Mouse (Mus musculus): ENCODE measurements at regions not wholly inside any gene's neighbourhood (a gene's known extent, or its start where the extent isn't known, plus 50 kb on each side); places are given as distances from the start of the nearest gene placed in this dataset.

DNA sequence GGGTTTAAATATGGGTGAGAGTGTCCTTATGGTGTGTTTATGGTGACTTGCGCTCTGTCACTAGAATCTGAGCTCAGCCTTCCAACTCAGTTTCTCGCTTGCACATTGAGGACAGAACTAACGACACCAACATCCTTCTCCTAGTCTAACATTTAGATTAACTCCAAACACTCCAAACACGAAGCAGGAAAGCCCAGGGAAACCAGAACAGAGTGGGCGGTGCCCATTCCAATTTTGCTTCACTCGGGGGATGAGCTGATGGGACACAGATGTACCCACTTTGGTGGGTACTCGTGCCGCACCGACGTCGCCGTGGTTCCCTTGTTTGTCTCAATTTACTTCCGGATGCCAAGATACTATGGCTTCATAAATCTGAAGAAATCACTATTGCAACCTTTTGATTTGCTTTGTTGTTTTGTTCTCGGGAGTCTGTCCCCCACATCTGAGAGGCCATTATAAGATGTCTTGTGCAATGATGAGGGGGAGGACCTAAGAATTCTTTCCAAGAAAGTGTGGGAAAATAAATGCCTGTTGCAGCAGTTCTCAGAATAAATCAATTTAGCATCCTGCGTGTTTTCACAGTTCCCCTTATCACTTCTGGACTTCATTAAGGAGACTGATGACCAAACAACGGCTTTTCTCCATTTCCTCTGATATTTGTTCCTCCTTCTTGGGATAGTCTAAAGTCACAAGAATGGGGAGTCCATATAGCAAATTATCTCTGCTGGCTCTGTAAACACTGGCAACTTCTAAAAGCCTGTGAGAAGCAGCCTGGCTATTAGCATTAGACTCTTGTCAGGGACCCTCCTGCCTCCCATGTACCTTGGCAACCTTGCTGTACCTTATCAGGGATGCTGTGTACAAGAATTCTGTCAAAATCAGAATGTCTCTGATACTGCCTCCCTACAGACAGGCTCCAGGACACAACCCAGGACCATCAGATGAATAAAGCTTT lies 96.2 kb upstream of the Klf9 start:
- ATAC-seq = no peak
- no peak overlapping the region for H3K9ac ChIP-seq (ENCODE audit: low read depth, low read length)
- H3K27ac ChIP-seq (ENCODE audit: low read length) = no peak overlapping the region
- H3K4me1 ChIP-seq (ENCODE audit: control insufficient read depth, insufficient read depth, low read length) = no peaks in the 10 kb centered on the region
- no peak overlapping the region for H3K4me2 ChIP-seq (ENCODE audit: low read depth, low read length)
- WGBS = 71% methylated on average over 16 of the region's 16 CpGs
- H3K4me3 ChIP-seq (ENCODE audit: low read length) = no peak overlapping the region
- H3K27me3 ChIP-seq (replicated peaks; ENCODE audit: control insufficient read depth, insufficient read depth, low read length) = no peaks in the 10 kb centered on the region
- no peaks in the 10 kb centered on the region for H3K9me3 ChIP-seq (ENCODE audit: control insufficient read depth, low read length)
- H3K36me3 ChIP-seq (ENCODE audit: control insufficient read depth, insufficient read depth, low read length) = no peaks in the 10 kb centered on the region

DNA sequence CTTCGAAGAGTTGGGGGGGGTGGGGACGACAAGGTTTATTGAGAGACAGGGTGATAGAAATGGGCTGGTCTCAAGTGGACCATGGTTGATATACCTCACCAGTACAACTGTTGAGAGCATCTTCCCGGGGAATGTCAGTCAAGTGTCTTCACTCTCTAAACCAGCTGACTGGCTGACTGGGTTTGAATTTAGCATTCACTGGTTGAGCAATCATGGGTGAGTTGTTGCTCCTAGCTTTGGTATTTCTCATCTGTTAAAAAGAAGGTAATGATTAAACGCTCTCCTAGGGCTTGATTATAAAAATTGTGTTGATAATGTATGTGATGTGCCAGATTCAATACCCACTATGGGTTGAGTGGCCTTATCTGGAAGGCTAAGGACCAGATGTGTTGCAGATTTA lies 89.6 kb upstream of the Klf9 start:
- no peak overlapping the region for H3K27ac ChIP-seq (ENCODE audit: low read length)
- H3K4me3 ChIP-seq (ENCODE audit: low read length) = no peak overlapping the region
- ATAC-seq = no peak
- 94% methylated on average over 4 of the region's 4 CpGs for WGBS
- no peaks in the 10 kb centered on the region for H3K9me3 ChIP-seq (ENCODE audit: control insufficient read depth, low read length)
- H3K36me3 ChIP-seq (ENCODE audit: control insufficient read depth, insufficient read depth, low read length) = no peaks in the 10 kb centered on the region
- H3K4me1 ChIP-seq (ENCODE audit: control insufficient read depth, insufficient read depth, low read length) = peaks cover 2% of the 10 kb centered on the region; the same call in 1 of the 2 replicates
- H3K9ac ChIP-seq (ENCODE audit: low read depth, low read length) = no peak overlapping the region
- H3K4me2 ChIP-seq (ENCODE audit: low read depth, low read length) = no peak overlapping the region
- H3K27me3 ChIP-seq (replicated peaks; ENCODE audit: control insufficient read depth, insufficient read depth, low read length) = no peaks in the 10 kb centered on the region

DNA sequence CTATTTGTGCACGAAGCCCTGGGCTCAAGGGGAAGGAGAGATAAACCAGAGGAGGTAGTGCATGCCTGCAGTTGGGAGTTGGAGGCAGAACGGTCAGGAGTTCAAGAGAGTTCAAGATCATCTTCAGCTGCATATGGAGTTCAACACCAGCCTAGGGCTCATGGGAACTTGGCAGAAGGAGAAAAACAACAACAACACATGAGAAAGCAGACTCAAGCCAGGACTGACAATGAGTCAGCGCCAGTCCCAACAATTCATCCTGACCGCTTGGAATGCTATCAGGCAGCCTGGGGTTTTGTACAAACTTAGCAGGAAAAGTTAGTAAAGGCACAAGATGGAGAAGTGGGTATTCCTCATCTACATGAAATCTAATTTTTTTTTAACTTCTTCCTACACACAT lies 86.6 kb upstream of the Klf9 start:
- Histone ChIP-seq H3K27ac (ENCODE audit: low read length) (no peak overlapping the region), H3K4me2 (ENCODE audit: low read depth, low read length) (no peak overlapping the region), H3K36me3 (ENCODE audit: control insufficient read depth, insufficient read depth, low read length) (no peaks in the 10 kb centered on the region), H3K9me3 (ENCODE audit: control insufficient read depth, low read length) (no peaks in the 10 kb centered on the region), H3K4me1 (ENCODE audit: control insufficient read depth, insufficient read depth, low read length) (peaks cover 18% of the 10 kb centered on the region), H3K9ac (ENCODE audit: low read depth, low read length) (no peak overlapping the region), H3K4me3 (ENCODE audit: low read length) (no peak overlapping the region), H3K27me3 (replicated peaks; ENCODE audit: control insufficient read depth, insufficient read depth, low read length) (no peaks in the 10 kb centered on the region)
- WGBS = 65% methylated on average over 4 of the region's 4 CpGs
- ATAC-seq = no peak

DNA sequence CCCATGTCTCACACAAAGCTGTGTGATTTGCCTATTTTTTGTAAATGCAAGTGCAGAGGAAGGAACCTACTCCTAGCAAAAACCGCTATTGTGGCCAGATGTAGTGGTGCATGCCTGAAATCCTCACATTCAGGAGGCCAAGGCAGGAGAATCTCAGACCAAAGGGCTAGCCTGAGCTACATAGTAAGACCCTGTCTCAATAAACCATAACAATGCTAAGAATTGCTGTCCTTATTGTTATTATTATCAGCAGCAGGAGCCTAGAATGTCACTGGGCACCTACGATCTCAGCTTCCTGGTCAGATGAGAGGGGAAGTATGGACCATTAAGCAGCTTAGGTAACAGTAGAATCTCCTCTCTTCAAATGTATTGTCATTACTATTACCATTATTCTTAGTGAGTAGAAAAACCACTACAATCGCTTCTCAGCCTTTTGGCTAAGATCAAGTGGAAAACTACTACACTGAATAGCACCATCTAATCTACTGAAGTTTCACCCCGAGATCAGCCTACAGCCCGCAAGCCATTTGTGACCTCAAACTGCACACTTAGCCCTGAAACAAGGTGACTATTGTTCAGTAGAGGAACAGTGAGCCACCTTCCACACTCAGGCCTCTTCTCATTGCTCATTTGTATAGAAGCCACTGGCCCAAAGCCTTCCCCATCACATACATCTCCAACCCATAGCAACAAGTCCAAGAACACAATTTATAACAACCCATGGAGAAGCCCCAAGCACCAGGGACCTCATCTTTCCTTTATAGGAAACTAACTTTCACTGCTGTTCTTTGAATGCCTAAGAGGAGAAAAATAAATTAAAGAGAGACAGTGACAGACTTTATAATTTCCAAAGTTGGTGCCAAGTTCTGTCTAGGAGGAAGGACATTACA lies 84.9 kb upstream of the Klf9 start:
- H3K4me3 ChIP-seq (ENCODE audit: low read length) = no peak overlapping the region
- peak overlapping the region; percentile 77 for H3K27ac ChIP-seq (ENCODE audit: low read length)
- H3K4me2 ChIP-seq (ENCODE audit: low read depth, low read length) = peak overlapping the region; percentile 41; the same call in 1 of the 2 replicates
- H3K4me1 ChIP-seq (ENCODE audit: control insufficient read depth, insufficient read depth, low read length) = peaks cover 18% of the 10 kb centered on the region
- no peaks in the 10 kb centered on the region for H3K36me3 ChIP-seq (ENCODE audit: control insufficient read depth, insufficient read depth, low read length)
- H3K9ac ChIP-seq (ENCODE audit: low read depth, low read length) = no peak overlapping the region
- 81% methylated on average over 5 of the region's 5 CpGs for WGBS
- H3K27me3 ChIP-seq (replicated peaks; ENCODE audit: control insufficient read depth, insufficient read depth, low read length) = no peaks in the 10 kb centered on the region
- ATAC-seq = peak; percentile 40
- no peaks in the 10 kb centered on the region for H3K9me3 ChIP-seq (ENCODE audit: control insufficient read depth, low read length)

- peak overlapping the region; percentile 32 for H3K4me3 ChIP-seq (ENCODE audit: low read length)
Observed at GRCm38 (mm10) chr19:23056851-23057707, 83.9 kb upstream of the Klf9 start.

GRCm38 (mm10) chr19:23057739-23058501 lies 83.1 kb upstream of the Klf9 start:
- WGBS = 23% methylated on average over 11 of the region's 11 CpGs
- Histone ChIP-seq H3K4me3 (ENCODE audit: low read length) (0 out of 2 replicates have a peak overlapping the region, but pooled peaks have one; percentile 32), H3K27me3 (replicated peaks; ENCODE audit: control insufficient read depth, insufficient read depth, low read length) (no peaks in the 10 kb centered on the region), H3K9me3 (ENCODE audit: control insufficient read depth, low read length) (no peaks in the 10 kb centered on the region), H3K9ac (ENCODE audit: low read depth, low read length) (peak overlapping the region; percentile 64; the same call in 1 of the 2 replicates), H3K27ac (ENCODE audit: low read length) (peak overlapping the region; percentile 77), H3K36me3 (ENCODE audit: control insufficient read depth, insufficient read depth, low read length) (no peaks in the 10 kb centered on the region), H3K4me1 (ENCODE audit: control insufficient read depth, insufficient read depth, low read length) (peaks cover 18% of the 10 kb centered on the region), H3K4me2 (ENCODE audit: low read depth, low read length) (peak overlapping the region; percentile 41)
- peak; percentile 48 for ATAC-seq

More at GRCm38 (mm10) chr19:23056851-23057707, 83.9 kb upstream of the Klf9 start:
- Histone ChIP-seq H3K9me3 (ENCODE audit: control insufficient read depth, low read length) (no peaks in the 10 kb centered on the region), H3K27me3 (replicated peaks; ENCODE audit: control insufficient read depth, insufficient read depth, low read length) (no peaks in the 10 kb centered on the region), H3K4me2 (ENCODE audit: low read depth, low read length) (peak overlapping the region; percentile 41), H3K9ac (ENCODE audit: low read depth, low read length) (peak overlapping the region; percentile 64), H3K4me1 (ENCODE audit: control insufficient read depth, insufficient read depth, low read length) (peaks cover 18% of the 10 kb centered on the region), H3K36me3 (ENCODE audit: control insufficient read depth, insufficient read depth, low read length) (no peaks in the 10 kb centered on the region), H3K27ac (ENCODE audit: low read length) (peak overlapping the region; percentile 77)
- WGBS = 3% methylated on average over 32 of the region's 32 CpGs
- peak; percentile 93 for ATAC-seq

DNA sequence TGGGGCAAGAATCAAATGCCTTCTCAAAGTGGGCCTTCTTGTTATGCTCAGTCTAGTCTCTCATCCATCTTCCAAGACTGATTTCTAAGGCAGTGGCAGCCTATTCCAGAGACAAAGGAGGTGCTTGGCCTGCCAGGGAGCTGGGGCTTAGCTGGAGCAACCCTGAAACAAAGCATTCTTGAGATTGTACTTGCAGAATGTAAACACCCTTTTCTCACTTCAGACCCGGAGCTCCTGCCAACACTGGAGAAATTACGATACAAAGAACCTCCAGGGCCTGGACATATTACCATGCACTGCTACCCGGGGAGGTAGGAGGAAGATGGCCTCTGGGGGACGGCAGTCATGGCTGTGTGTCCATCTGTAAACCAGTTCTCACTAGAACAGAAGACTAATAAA lies 82.5 kb upstream of the Klf9 start:
- no peak overlapping the region for H3K9ac ChIP-seq (ENCODE audit: low read depth, low read length)
- peak overlapping the region; percentile 77 for H3K27ac ChIP-seq (ENCODE audit: low read length)
- H3K9me3 ChIP-seq (ENCODE audit: control insufficient read depth, low read length) = no peaks in the 10 kb centered on the region
- 35% methylated on average over 4 of the region's 4 CpGs for WGBS
- H3K27me3 ChIP-seq (replicated peaks; ENCODE audit: control insufficient read depth, insufficient read depth, low read length) = no peaks in the 10 kb centered on the region
- H3K4me2 ChIP-seq (ENCODE audit: low read depth, low read length) = no peak overlapping the region
- no peak overlapping the region for H3K4me3 ChIP-seq (ENCODE audit: low read length)
- H3K36me3 ChIP-seq (ENCODE audit: control insufficient read depth, insufficient read depth, low read length) = no peaks in the 10 kb centered on the region
- peaks cover 18% of the 10 kb centered on the region for H3K4me1 ChIP-seq (ENCODE audit: control insufficient read depth, insufficient read depth, low read length)
- ATAC-seq = no peak

DNA sequence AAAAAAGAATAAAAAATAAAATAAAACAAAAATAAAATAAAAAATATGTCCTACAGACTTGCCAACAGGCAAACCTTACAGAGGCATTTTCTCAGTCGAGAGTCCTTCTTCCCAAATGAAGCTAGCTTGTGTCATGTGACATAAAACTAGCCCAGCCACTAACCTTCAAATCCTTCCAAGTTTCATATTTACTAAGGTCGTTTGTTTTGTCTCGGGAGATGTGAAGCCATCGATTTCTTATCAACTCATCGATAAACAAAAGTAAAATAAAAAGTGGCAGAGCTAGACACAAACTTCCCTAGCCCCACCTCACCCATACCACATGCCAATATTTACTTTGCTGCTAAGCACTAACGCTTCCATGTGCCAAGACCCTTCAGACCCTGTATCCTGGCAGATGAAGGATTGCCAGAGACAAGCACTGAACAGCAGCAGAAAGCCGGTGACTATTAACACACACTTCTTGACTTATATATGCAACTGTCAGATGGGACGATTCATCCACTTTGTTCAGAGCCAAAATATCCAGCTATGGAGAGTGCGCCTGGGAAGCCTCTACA lies 79.9 kb upstream of the Klf9 start:
- H3K4me2 ChIP-seq (ENCODE audit: low read depth, low read length) = no peak overlapping the region
- no peak overlapping the region for H3K9ac ChIP-seq (ENCODE audit: low read depth, low read length)
- no peak overlapping the region for H3K27ac ChIP-seq (ENCODE audit: low read length)
- peaks cover 18% of the 10 kb centered on the region for H3K4me1 ChIP-seq (ENCODE audit: control insufficient read depth, insufficient read depth, low read length)
- WGBS = 36% methylated on average over 9 of the region's 9 CpGs
- no peaks in the 10 kb centered on the region for H3K9me3 ChIP-seq (ENCODE audit: control insufficient read depth, low read length)
- H3K4me3 ChIP-seq (ENCODE audit: low read length) = no peak overlapping the region
- H3K27me3 ChIP-seq (replicated peaks; ENCODE audit: control insufficient read depth, insufficient read depth, low read length) = no peaks in the 10 kb centered on the region
- no peak for ATAC-seq
- H3K36me3 ChIP-seq (ENCODE audit: control insufficient read depth, insufficient read depth, low read length) = no peaks in the 10 kb centered on the region

Data from intestine, embryonic 16.5 days (tissue).